Mouse (Mus musculus): ENCODE measurements around the gene 4933415F23Rik. TPM values are rescaled to one million over a fixed set of nuclear protein-coding genes. Genes with fewer than 3 reads are reported as not detected.

The 4933415F23Rik gene
- not detected for total RNA-seq (2021)
- long read RNA-seq, experiment 1, result 0 reads
- long read RNA-seq, experiment 2, result 0 reads

DNA sequence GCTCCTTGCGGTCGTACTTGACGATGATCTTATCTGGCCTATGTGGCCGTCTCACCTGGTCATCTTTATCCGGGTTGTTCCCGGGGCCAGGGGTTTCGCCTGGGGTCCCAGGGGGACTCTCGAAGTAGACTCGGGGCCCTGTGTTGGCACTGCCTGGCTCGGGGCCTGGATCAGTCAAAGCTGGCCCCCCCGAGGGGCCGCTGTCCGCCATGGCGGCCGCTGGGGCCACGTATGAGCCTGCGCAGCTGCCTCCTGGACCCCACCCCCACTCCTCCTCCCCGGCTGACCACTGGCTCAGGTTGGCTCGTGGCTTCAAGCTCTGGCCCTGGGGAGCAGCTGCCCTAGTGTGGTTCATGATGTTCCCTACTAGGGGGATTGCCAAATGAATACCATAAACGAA, at the start of gene 4933415F23Rik:
TSS of gene 4933415F23Rik (minus strand) at position 233 of the 400 bp plus-strand sequence.
- DNase-seq, result no peak

DNA sequence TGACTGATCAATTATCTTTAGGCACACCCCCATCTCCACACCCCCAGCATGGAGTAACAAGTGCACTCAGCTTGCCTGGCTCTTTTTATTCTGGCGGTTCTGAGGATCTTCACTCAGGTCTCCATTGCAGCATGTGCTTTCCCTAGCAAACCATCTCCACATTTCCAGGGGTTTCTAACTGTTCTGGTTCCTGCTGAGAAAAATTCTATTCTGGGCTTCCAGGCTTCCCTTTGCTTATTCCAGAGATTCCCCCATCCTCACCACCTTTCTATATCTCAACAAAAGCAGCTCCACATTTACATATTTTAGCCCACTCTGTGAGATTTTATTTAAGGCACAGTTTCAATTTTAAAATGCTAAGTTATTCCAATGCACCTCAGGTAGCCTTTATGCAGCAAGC, 49.7 kb upstream of the 4933415F23Rik start:
- no peak for DNase-seq

- DNase-seq, result no peak
Measured at GRCm38 (mm10) chr1:23146198-23146873, 44.3 kb upstream of the 4933415F23Rik start.

- no peak for DNase-seq
Measured at GRCm38 (mm10) chr1:23141121-23141811, 39.2 kb upstream of the 4933415F23Rik start.

DNA sequence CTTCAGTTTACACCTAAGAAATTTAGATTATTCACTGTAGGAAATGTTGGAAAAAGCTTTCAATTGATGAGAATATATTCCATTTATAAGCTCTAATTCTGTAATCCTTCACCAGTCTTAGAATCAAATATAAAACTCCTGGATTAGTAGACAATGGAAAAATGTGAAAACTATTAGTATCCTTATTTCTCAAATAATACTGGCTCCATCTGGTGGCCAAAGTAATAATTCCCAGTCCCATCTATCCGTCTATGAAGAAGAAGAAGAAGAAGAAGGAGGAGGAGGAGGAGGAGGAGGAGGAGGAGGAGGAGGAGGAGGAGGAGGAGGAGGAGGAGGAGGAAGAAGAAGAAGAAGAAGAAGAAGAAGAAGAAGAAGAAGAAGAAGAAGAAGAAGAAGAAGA, 38.5 kb upstream of the 4933415F23Rik start:
- DNase-seq, result peak in 1 of 2 experiments; percentile 41

- DNase-seq, result no peak
Measured at GRCm38 (mm10) chr1:23120901-23121300, 18.8 kb upstream of the 4933415F23Rik start.

- DNase-seq, result no peak
Measured at GRCm38 (mm10) chr1:23119406-23119805, 17.4 kb upstream of the 4933415F23Rik start.

GRCm38 (mm10) chr1:23117423-23117822, 15.4 kb upstream of the 4933415F23Rik start:
- DNase-seq, result peak in 1 of 2 experiments; percentile 12

DNA sequence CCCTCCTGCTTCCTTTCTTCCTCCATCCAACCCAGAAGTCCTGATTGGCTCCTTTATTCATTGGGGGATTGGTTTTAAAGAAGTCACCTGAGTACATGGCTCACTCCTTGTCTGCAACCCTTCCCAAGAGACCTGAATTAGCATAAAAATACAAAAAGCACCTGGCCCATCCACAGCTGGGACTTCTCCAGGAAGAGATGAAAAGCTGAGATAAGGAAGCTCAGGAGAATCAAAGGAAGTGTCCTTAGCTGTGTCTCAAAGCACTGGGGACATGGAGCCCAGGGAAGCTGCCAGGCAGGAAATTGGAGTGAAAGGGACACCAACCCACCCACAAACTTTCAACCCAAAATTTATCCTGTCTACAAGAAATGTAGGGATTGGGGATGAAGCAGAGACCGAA, 7.1 kb upstream of the 4933415F23Rik start:
- no peak for DNase-seq

DNA sequence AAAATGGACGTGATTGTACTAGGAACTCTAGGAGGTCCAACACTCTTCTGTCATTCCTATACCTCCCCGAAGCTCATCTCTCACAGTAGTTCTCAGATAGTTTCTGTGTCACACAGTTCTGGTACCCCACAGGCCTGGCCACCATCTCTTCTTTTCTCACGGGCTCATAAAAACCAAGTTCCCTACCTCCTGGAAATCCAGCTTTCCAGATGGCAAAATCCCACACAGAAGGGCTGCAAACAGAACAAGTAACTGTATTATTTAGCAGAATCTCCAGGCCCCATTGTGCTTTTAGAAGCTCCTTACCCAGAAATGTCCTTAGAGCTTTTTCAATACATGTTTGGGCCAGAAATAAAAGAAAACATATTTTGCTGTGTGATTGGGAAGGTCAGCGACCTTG, 828 bp upstream of the 4933415F23Rik start:
- no peak for DNase-seq

GRCm38 (mm10) chr1:23099791-23100190, 2.3 kb downstream of the 4933415F23Rik start:
- no peak for DNase-seq

DNA sequence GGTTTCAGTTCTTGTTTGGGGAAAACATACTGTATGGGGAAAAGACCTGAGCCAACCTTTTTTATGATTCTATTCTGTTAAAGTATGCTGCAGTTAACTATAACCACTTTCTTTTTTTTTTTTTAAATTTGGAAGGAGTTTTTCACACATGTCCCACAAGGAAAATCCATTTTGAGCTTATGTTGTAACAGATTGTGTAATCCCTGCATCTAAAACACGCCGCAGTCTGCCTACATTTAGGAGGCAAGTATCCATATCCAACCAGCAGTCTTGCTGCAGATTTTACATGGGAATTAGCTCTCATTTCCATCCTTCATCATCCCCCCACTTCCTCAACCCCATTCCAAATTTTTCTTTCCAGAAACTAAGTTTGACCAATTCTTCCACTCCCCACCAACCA, 3.6 kb downstream of the 4933415F23Rik start:
- no peak for DNase-seq

- no peak for DNase-seq
Measured at GRCm38 (mm10) chr1:23097996-23098395, 4.1 kb downstream of the 4933415F23Rik start.

DNA sequence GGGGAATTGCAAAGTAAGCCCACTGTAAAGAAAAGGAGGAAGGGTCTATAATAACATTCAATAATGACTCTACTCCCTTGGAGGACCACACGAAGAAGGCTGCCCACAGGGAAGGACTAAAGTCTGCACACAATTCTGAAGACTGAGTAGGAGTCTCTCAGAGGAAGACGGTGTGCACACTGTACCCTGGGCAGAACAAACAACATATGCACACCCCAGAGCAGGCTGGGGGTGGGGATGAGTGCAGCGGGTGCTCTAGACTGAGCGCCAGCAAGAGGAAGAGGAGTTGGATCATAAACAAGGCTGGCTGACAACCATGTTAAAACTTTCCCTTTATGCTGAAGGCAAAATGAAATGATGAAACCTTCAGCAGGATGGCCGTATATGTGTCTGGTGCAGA, 34.3 kb downstream of the 4933415F23Rik start:
- DNase-seq, result no peak

GRCm38 (mm10) chr1:23064717-23065475, 37.2 kb downstream of the 4933415F23Rik start:
- no peak for DNase-seq

DNA sequence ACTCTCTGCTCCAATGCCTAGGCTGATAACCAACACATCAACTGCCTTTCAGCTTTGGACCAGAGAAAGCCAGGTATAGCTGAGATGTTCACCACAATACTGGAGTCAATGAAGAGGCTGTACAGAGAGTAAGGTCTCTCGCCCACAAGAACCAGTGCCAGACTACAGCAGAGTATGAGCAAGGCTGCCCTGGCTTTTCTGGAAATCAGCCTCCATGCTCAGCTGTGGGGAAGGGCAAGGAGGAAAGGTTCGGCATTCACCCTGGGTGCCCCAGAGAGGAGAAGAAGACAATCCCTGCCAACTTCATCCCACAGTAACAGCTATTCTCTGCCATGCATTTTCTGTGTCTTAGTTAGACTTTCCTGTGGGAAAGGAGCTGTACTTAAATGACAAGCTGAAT, 38.1 kb downstream of the 4933415F23Rik start:
- DNase-seq, result no peak

GRCm38 (mm10) chr1:23061614-23062373, 40.3 kb downstream of the 4933415F23Rik start:
- peak; percentile 1 to 19 for DNase-seq

DNA sequence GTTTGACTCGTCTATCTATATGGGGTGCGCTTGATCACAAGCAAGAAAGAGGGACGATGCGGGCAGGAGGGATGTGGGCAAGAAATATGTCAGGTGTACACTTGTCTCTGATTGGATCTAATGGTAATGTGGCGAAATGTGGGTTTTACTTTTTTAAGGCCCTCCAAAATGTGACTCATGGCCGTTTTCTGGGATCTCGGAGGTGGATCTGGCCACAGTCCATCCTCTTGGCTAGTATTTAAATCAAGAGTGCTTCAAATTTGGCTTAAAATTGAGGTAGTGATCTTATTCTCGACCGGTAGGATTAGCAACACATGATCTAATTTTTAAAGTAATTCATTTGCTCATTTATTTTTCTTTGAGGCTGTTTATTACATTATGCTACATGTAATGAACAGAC, 42.0 kb downstream of the 4933415F23Rik start:
- DNase-seq, result no peak

Data from adrenal gland, postnatal 36 days (tissue).